Mouse (Mus musculus): ENCODE measurements at regions not wholly inside any gene's neighbourhood (a gene's known extent, or its start where the extent isn't known, plus 50 kb on each side); places are given as distances from the start of the nearest gene placed in this dataset.

DNA sequence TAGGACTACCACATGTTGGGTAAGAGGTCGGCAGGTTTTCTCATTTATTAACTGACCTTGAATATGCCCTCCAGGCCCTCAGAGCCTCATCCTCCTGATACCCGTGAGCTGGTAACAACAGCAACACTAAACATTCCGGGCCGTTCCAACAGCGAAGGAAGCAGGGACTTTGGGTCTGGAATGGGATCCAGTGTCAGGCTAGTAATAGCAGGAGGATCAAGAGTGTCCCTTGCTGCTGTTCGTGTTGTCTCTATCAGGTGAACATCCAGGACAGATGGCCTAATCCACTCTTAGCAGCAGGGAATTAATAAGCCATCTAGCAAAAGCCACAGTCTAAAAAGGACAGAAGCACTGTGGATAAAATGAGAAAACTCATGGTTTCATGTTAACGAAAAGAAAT is 106.7 kb downstream of the Cpeb2 start:
- no peak for DNase-seq

DNA sequence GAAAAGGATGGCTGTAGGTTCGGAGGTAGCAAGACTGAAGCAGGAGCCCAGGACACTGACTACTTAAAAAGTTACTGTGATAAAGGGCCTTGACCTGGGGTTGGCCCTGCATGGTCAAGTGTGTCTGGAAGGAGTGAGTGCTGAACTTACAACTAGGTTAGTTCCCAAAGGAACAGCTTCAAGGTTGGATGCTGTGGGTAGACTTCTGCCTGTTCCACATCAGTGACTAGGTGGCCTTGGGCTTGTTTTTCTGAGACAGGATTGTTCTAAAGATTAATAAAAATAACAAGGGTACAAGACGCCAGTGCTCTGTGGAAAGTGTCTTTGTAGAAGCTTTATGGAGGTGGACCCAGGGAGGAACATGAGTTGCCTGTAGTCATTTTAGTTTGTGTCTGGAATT is 108.5 kb downstream of the Cpeb2 start:
- no peak for DNase-seq

DNA sequence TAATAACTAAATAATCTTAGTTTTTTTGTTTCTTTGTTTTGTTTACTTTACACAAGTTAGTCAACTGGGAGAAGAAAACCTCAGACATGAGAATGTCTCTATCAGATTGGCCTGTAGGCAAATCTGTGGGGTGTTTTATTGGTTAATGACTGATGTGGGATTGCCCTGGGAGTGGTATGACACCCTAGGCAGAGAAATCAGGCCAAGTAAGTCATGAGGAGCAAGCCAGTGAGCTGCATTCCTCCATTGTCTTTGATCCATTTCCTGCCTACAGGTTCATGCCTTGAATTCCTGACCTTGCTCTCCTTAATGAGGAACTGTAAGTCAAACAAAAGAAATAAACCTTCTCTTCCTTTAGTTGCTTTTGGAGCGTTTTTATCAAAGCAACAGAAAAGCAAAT is 111.5 kb downstream of the Cpeb2 start:
- no peak for DNase-seq

DNA sequence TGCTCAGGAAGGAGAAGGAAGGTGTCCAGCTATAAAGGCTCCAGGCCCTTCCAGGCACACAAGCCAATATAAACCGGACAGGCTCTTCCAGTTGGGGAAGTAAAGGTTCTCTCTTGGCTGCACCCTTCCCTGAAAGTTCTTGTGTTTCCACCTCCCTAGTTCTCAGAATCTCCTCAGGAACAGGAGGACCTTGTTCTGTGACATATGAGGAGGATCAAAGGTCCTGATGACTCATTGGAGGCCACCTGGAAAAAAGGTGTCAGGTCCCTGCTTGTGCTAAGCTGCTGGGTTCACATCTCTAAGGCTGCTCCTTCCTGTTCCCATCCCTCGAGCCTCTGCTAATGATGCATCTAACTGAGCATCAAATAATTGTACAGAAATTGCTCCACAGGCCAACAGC is 118.0 kb downstream of the Cpeb2 start:
- no peak for DNase-seq

DNA sequence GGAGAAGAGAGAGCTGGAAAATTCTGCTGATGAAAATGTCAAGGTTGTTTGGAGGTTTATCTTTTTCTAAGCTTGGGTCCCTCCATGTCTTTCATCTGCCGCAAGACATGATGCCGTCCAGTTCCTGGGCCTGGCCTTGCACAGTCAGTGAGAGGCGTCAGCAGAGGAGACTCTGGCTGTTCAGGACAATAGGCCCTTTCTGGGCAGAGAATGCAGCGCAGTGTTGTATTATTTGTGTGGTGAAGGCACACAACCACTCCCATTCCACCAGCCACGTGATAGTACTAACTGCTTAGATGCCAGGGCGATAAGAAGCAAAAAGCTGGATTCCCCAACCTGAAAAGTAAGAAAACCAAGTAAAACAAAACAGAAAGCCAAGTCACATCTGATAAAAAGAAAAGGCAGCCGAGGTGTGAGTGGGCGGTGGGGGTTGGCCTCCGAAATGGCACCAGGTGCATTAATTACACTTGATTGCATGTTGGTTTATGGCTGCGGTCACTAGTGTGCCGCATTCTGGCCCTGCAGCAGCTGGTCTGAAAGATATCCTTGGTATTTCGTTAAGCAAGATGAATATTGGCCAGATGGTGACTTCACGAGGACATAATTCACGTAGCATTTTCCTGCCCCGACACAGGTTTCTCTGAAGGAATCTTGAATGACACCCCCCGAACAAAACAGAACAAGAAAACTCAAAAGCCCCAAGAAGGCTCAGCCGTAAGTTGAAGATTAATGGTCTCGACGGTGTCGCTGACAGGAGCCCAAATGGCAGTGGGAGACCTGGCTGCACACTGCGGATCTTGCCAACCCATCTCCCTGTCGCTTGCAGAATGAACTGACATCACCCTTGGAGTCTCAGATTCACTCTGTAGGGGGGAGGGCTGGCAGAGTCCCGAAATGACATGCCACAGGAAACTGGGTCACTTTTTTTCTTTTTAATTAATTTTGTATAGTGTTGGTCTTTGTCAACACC is 120.3 kb downstream of the Cpeb2 start:
- DNase-seq, result no peak

DNA sequence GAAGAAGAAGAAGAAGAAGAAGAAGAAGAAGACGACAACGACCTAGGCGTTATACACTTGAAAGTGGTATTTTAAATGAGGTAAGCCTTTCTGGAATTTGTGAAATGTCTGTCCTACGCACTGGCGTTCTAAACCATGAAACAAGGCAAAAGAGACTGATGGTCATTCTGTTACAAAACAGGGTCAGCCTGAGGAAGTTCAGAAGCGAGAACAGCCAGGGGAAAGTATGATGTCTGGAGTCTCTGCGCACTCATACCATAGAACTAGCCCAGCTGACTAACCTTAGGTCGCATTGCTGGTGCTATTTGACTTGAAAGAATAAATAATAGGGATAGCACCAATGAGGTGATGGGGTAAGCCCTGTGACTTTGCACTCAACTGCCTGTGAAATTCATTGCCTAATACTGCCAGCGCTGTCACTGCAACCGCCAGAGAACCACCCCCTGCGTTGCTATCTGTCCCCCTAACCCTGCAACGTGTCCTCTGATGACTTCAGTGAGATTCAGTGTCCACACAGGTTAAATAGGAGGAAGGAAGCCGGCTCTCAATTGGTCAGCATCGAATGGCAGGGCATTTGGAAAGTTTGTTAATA is 121.5 kb downstream of the Cpeb2 start:
- peak in 1 of 2 experiments; percentile 34 for DNase-seq

DNA sequence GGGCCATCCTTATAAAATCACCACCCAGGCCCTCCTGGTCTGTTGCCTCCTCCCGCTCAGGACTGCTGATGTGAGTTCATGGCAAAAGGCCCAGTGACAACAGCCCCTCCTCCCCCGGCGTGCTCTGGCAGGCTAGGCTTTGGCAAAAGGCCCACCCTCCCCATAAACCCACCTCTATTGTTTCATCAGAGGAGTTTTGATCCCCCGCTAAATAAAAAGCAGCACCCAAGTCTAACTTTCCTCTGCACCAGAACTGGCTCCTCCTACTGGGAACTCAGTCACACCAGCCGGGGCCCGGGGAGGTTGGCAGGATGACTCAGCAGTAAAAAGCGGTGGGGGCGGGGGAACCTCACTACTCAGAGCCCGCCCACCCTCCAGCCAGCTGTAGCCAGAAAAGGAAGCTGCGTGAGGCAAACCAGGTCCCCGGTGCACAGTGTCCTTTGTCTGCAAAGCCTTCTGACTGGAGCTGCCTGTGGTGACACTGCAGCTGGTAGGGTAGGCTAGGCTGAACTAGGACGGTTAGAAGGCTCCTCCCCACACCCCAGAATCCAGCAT is 122.1 kb downstream of the Cpeb2 start:
- peak; percentile 94 for DNase-seq

DNA sequence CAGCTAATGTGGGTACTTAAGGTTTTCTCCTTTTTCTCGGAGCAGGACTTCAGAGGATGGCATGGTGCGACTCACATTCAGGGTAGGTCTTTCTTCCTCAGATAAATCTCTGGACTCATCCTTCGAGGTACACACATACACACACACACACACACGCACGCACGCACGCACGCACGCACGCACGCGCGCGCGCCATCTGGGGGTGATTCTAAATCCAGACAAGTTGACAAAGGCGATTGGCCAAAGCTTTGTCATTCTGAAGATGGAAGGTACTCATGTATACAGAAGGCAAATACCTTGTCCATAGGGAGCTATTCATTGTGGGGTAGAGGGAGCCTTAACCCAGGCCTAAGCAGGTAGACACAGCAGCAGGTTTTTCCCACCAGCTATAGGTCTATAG is 122.9 kb downstream of the Cpeb2 start:
- no peak for DNase-seq

DNA sequence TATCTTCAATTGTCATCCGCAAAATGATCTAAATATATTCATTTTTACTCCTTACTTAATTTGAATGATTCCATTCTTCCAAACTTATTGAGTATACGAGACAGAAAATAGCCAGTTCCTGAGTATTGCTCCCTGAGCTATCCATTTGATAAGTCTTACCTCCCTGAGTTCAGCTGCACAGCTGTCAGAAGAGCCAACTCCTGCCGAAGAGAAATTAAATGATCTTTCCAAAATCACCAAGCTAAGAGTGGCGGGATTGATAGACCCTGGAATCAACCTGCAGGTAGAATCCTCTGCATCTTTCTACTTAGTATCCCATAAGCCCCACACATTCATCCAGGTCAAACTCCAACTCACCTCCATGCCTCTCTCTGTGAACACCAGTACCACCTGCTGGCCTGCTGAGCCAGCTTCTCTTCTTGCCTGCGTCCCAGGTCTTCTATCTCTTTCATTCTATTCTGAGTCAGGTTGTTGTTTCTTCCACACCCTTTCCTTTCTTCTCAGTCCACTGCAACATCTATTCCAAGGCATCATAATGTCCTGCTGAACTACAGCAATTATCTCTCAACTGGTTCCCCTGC is 124.2 kb downstream of the Cpeb2 start:
- DNase-seq, result peak; percentile 32 to 61

DNA sequence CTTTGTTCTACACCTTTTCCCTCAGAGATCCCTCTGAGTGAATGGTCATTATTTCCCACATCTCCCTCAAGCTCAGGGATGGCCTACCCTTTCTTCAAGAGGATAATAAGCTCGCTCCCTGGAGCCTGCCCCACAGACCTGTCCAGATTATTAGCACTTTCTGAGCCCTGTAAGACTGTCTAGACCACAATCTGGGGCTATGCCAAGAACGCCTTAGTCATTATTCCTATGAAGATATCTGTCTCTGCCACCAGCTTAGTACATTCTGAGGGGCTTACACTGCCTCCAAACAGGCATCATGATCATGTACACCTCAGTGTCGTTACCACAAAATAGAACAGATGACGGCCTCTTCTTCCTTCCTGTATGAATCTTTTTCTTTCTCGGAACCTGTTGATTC is 124.9 kb downstream of the Cpeb2 start:
- no peak for DNase-seq

DNA sequence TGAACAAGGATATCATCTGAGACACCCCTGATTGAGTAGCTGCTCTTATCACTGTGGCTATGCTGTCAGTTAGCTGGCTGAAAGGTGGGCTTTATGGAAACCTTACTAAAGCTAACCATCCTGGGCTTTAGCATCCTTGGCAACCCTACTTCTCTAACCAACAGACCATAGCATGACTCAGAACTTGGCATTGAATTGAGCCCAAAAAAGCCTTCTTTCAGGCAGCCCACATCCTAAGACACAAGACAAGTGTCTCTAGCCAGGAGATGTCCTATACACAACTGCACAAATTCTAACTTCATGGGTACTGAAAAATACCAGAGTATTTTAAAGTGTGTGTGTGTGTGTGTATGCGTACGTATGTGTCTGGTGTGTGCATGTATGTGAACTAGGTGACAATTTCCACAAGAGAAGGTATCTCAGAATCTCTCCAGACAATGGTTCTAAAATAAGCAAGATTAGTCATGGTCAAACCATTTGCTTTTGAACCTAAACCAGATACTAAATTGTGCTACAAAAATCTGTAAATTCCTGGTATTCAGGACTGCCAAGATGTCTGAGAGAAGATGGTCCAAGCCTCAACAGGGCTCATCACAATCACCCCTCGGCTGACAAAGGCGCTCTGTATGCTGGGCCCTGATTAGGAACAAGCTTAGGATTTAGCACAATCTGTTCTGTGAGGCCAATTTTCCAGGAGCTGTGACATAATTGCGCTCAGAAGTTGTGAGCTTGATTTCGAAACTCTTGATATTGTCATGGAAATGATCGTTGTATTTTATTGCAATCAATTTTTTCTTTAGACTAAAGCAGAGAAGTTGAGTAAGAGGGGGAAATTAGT is 126.2 kb downstream of the Cpeb2 start:
- DNase-seq, result no peak

DNA sequence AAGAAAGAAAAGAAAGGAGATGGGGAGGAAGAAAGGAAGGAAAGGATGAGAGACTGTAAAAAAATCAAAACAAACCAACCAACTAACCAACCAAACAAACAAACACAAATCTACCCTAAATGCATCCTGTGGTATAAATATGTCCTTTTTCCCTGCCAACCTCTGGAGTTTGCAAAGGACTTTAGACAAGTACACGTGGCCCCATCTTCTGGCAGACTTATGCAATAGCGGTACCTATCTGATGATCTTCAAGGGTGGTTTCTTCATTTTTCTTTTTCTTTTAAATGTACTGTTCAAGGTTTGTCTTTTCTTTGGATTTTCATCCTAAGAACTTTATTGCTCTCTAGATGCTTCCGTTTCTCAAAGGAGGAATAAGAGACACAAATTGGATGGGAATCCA is 127.3 kb downstream of the Cpeb2 start:
- DNase-seq, result peak in 1 of 2 experiments; percentile 42

DNA sequence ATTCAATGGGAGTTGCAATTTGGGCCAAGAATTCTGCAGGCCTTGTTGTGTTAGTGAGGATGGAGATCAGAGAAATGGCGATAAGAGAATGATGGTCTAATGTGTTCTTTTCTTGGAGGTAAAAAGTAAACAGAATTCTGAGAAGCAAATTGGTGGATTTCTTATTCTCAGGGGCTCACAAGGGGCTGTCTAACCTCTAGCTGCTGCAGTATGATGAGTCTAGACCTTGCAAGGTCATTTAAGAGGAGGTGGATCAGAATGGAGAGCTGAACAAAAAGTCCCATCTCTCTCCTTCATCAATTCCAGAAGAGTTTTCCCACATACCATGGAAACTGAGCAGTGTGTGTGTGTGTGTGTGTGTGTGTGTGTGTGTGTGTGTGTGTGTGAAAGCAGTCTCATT is 128.1 kb downstream of the Cpeb2 start:
- no peak for DNase-seq

DNA sequence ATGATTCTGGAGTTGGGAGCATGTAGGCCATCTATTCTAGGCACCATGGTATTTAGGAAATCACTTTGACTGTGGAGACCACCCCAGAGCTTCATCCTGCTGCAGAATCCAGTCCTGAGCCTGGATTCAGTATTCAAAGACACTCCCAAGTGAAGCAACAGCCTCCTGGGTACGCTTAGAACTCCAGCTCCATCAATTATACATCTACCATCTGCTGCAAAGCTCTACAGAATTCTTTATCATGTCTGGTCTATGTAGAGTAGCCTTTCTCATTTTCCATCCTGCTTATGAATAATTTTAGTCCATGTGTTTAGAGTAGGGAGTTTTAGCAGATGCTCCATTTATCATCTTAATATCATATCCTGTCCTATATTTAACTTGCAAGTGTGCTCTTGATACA is 139.4 kb downstream of the Cpeb2 start:
- no peak for DNase-seq

DNA sequence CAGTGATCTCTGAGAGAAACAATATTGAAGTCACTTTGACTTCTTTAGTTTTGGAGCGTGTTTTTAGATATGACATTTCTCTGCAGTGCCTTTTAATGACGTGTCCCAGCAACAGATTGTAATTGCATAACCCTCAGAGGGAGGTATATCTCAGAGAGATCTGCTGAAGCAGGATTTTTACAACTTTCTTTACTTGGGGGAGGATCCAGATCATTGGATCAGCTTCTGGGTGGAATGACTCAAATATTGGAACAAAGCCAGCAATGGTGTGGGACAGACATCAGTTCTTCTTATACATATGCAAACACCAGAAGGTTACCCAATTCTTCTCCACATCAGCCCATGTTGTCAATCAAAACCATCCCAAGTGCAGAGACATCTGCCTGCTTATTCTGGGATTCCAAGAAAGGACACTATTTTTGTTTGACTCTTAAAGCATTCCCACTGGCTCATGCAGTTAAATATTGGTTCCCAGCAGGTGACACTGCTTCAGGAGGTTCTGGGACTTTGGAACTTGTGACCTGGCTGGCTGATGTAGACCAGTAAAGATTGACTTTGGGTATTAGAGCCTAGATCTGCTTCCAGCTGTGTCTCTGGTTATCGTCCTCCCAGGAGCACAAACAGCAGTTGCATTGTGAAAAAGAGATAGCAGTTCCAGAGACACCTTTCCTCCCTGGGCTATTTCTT is 130.5 kb upstream of the C1qtnf7 start:
- DNase-seq, result no peak

DNA sequence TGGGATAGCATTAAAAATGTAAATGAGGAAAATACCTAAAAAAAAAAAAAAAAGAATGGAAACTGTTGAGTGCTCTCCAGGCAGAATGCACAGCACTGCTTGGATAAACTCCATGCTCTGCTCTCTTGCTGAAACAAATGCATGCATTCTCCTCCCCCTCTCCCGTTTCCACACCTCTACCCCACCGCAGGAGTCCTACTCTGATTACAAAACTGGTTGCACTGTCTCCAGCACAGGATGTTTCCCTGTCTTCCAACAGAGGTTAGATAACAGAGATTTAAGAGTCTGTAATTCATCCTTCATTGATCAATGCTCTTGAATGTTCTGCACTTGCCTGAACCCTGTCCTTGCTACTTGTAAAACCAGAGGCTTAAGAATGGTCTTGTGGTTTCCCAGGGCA is 124.3 kb upstream of the C1qtnf7 start:
- DNase-seq, result no peak

DNA sequence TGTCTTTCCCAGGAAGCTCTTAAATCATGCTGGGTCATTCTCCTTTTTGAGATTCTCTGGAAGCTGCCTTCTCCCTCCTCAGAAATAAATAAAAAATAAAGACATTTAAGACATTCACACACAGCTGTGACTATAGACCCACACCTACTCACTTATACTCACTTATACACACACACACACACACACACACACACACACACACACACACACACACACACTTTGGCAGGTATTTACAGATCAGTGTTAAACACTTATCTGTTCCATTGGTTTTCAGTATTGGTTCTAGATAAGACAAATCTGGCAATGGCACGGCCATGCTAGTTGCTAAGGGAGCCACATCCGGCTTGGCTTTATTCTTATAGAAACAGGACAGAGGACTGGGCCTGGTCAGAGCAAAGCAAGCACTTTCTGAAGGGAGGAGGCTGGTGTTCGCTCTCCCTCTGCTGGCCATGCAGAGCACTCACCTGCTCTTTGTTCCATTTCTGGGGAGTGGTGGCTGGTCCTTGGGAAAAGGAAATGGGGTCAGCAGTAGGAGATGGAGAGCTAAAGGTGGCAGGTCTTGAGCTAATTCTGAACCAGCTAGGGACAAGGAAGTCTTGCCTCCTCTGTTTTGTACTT is 123.8 kb upstream of the C1qtnf7 start:
- DNase-seq, result peak; percentile 34 to 48

DNA sequence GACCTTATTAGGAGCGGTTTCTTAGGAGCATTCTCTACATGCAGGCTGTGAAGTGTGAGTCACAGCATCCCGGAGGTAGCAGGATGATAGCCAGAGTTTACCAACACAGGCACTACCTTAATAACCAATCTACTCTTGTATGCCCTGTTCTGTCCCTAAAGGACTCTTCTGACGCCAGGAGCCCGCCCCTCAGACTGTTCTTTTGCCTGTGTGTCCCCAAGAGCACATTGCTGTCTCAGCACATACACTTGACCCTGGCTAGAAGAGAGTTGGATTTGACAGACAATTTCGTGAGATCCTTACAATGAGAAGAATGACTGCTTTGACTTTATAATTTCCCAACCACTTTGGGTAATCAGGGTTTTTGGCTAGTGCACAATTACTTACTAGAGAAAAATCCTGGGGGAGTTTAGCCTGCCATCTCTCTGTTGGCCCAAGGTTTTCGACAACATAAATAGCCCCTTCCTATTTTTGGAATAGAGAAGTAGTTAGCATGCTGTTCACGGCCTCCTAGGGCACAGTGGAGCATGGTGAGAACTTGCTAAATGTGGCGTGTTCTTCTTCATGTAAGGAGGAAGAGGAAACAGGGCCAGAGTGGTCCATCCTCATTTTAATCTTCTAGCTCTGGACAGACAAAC is 122.3 kb upstream of the C1qtnf7 start:
- no peak for DNase-seq

DNA sequence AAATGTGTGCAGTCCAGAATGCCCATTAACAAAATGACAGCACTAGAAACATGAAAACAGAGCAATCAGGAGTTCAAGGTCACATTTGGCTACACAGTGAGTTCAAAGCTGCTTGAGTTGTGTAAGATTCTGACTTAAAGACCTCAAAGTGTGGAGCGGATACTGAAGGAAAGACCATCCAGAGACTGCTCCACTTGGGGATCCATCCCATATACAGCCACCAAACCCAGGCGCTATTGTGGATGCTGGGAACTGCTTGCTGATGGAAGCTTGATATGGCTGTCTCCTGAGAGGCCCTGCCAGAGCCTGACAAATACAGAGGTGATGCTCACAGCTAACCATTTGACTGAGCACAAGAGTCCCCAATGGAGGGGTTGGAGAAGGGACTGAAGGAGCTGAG is 98.1 kb upstream of the C1qtnf7 start:
- no peak for DNase-seq

DNA sequence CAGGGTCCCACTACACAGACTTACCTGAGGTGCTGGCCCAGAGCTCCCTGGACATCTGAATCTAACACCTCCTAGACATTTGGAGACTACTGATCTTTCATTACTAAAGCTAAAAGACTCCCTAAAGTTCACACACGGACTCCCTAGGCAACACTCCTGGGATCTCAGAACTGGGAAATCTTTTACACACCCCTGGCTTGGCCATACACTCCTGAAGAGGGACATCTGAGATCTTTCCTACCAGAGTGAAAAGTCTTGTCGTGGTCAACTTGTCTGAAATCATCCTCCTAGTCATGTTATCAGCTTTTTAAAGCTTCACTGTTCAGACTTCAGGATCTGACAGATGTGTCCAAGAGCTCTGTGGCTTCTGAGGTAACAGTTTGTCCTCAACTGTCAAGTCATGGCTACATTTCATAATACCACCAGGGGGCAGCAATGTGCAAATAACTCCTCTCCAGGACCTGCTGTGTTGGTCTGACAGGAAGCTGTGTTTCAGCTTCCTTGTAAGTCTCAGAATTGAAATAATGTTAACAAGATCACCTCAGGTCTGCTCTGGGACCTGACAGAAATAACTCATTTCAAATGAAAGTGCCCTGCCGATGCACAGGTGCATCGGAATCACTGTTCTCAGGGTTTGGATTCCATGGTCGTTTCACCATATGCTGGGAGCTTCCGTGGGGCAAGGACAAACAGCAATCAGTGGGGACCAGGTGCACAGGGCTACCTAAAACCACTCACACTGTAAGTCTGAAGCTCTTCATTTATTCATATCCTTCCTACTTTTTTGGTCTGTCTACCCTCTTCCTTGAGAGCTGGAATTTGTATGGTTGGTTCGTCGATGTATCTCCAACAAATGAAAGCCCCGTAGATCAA is 92.3 kb upstream of the C1qtnf7 start:
- DNase-seq, result peak; percentile 64 to 83
